Mouse (Mus musculus) frontal cortex, postnatal 10 days (tissue): ENCODE results near the gene Lrrc3b.

Source experiments
- DNase-seq, 2 experiments: peaks; one replicate each; pipeline ENCODE4 v3.0.0; 2022; ENCODE audit warnings: low spot score in 2 of 2, mixed read lengths in 1 of 2

Gene Lrrc3b

DNA sequence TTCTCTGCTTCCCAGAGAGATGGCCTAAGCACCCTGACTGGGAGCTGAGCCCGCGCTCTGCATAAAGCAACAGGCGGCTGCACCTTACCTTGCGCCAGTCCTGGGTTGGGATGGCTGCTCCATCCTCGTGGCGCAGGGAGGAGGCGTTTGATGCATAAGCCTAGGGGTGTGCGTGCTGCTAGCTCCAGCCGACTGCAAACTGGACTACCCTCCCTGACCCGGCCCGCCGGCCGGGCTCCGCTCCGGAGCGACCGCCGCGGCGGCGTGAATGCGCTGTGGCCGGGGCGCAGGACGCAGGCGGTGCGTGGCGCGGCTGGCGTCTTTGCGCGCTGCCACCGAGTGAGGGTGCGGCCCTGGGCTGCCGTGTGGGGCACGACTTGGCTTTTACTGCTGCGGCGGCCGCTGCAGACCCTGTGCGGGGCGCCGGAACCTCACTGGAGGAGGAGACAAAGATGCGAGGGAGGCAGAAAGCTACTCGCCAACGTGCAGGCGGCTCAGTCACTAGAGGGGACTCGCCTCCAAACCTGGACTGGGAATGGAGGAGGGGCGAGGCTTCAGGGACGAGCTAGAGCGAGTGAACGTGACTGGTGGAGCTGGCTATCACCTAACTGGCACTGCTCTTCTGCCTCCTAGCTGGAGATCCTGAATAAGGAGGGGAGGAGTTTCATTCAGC is at the start of gene Lrrc3b:
TSS of gene Lrrc3b (minus strand) at position 503 of the 673 bp plus-strand sequence.
- DNase-seq: peak; percentile 51 to 63

DNA sequence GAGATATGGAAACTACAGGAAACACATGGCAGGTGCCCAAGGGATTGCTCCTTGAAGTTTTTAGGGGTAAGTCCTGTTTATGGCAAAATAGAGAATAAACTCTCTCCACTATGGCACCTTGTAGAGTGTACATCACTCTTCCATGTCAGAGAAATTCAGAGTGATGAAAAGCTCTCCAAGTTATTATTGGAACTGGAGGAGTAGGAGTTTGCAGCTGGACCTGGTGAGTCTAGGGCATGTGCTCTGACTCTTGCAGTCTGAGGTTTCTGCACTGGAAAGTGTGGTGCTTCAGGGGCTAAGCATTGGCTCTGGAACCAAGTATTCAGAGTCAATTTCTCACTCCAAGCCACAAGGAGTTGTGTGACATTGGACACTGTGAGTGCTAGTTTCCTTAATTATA is 38.9 kb upstream of the Lrrc3b start:
- no peak for DNase-seq

DNA sequence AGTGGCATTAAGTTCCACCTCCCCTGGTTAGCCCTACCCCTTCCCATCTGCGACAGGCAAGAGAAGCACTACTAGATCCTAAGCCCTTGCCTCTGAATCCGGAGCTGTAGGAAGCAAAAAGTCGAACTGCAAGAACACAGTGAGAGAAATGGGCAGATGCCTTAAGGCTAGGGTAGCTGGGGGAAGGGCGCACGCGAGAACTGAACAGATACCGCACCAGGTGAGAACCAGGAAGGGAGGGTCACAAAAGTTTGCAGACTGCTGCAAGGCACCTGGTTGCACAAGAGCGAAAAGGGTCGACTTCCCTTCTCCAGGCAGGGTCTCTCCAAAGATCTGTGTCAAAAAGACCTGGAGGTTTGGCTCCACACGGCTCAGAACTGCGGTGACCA is 697 bp downstream of the Lrrc3b start:
- peak in 1 of 2 experiments; percentile 17 for DNase-seq

DNA sequence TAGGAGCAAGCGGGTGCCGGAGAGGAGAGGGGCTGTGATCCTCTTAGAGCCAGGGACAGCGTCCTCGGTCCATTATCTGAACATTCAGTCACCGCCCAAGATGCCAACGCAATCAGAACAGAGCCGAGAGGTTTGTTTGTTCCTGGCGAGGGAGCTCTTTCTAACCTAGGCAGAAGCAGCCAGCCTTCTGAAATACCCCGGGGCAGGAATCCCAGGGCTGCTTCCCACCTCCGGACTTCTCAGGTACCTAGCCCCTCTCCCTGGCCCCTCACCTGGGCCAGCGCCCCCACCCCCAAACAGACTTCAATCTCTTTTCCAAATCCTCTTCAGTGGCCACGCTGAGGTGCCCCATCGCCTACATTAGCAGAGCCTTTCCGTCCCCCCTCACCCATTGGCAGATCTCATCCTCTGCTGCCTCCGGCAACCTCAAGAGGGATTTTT is 1.3 kb downstream of the Lrrc3b start:
- DNase-seq: peak in 1 of 2 experiments; percentile 17

GRCm38 (mm10) chr14:15437046-15437445 is 1.7 kb downstream of the Lrrc3b start:
- DNase-seq: no peak

DNA sequence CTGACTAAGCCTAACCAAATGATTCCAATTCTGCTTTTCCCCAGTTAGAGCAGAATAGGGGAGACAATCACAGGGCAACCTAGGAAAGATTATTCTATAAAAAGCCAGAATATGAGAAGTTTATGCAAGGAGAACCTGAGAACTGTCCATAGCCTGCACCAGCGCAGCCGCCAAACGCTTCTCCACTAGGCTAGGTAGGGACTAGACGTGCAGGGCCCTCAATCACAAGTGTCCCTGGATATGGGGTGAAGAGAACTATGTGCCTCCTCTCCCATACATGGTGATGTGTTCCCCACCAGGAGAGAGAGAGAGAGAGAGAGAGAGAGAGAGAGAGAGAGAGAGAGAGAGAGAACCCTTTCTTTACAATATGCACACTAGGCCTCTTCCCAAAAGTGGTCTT is 2.2 kb downstream of the Lrrc3b start:
- DNase-seq: no peak

DNA sequence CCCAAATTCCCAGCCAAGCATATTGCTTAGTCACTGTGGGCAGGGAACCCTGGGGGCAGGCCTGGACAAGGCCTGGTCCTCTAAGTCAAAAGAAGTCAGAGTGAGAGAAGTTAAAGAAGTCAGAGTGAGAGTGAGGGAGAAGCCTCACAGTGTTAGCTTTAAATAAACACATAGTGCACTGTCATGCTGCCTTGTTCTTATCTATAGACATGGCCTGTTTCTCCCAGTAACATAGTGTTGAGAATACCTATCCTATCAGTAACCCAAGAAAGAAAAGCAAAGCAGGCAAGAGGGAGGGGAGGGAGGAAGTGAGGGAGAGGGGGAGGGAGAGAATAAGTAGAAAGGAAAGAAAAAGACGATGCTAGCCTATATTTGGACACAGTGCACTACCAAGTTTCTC is 6.4 kb downstream of the Lrrc3b start:
- DNase-seq: no peak

- no peak for DNase-seq
Observed at GRCm38 (mm10) chr14:15421624-15422023, 17.2 kb downstream of the Lrrc3b start.

- DNase-seq: peak; percentile 20 to 41
Observed at GRCm38 (mm10) chr14:15410686-15411534, 27.9 kb downstream of the Lrrc3b start.

DNA sequence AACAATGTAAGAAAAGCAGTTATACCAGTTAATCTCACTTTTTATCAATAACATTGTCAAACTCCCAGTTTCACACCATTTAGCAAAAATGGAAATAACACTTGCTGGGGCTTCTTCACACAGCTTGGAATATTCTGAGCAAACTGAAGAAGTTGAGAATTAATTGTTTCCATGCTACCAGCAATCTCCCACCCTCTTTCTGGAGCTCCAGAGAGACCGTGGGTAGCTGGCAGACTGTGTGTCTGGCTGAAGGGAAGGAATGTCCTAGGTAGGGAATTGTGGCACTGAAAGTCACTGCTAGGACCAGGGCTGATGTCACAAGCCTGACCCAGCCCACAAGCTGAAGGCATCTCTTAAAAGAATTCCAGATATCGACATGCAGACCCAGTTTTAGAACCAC is 53.3 kb downstream of the Lrrc3b start:
- no peak for DNase-seq

GRCm38 (mm10) chr14:15384972-15385371 is 53.8 kb downstream of the Lrrc3b start:
- no peak for DNase-seq

GRCm38 (mm10) chr14:15384532-15384931 is 54.3 kb downstream of the Lrrc3b start:
- no peak for DNase-seq

GRCm38 (mm10) chr14:15383133-15383532 is 55.7 kb downstream of the Lrrc3b start:
- no peak for DNase-seq

DNA sequence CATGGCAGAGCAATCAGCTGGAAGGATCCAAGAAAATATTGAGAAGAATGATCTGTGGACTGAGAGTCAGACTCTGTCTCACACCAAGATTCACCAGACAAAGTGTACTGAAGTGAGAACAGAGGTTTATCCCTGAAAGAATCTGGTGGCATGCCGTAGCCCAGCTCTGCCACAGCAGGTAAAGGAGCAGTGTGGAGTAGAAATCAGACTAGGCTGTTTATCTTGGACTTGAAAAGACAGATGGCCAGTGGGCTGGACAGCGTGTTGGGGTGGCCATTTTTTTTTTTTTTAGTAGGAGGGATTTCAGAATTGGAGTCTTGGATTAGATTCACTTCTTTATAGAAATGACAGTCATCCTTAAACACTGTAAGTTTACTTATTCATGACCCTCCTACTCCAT is 61.4 kb downstream of the Lrrc3b start:
- DNase-seq: no peak

DNA sequence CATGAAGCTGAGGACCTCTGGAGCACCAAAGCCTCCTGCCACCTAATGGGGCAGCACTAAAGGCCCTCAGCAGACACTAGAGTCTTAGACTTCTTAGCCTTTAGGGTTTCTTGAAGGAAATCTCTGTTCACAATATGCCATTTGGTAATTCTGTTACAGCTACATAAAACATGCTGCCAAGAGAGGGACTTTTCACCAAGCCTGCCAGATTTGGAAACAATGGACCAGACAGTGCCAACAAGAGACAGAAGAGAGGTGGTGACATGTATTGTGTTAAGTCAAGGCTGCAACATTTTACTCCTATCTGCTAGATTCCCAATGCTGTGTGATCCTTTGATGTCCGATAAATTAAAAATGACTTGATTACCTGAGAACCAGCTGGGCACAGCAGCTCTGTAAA is 62.0 kb downstream of the Lrrc3b start:
- no peak for DNase-seq

- DNase-seq: no peak
Observed at GRCm38 (mm10) chr14:15374271-15374670, 64.5 kb downstream of the Lrrc3b start.

DNA sequence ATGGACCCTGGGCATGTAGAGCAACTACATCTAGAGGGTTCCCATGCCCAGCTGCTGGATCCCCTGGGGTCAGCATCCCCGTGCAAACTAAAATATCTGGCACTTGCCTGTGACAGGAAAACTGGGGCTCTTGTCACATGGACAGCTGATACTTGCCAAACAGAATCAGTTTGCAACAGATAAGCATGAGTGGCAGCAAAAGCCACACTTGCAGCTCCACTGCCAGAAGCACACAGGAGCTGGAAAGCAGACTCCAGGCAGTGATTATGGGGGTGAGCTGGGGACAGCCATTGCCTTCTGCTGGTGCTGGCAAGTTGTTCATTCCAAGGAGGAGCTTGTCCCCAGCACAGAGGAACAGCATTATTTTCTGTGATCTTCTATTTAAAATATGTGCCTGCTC is 65.8 kb downstream of the Lrrc3b start:
- DNase-seq: peak; percentile 26 to 53

- DNase-seq: no peak
Observed at GRCm38 (mm10) chr14:15365045-15365444, 73.7 kb downstream of the Lrrc3b start.

GRCm38 (mm10) chr14:15359893-15360292 is 78.9 kb downstream of the Lrrc3b start:
- DNase-seq: no peak

- DNase-seq: no peak
Observed at GRCm38 (mm10) chr14:15359134-15359533, 79.7 kb downstream of the Lrrc3b start.

GRCm38 (mm10) chr14:15355512-15355911 is 83.3 kb downstream of the Lrrc3b start:
- DNase-seq: peak; percentile 27 to 60

DNA sequence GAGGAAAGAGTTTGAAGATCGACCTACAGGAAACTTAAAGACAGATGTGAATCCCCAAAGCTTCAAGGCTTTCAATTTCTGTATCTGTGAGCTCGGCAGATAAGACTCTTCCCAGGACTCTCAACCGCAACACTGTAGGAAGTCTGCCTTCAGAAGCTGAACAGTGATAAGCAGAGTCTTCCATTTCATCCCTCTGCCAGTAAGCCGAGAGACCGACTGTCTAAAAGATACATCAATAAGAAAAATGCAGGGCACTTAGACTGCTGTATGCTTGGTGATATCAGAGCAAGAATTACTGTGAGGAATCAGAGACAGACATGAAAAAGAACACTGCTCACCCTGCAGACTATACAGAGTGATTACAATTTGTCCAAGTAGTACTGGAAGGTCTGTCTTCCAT is 84.5 kb downstream of the Lrrc3b start:
- DNase-seq: no peak

DNA sequence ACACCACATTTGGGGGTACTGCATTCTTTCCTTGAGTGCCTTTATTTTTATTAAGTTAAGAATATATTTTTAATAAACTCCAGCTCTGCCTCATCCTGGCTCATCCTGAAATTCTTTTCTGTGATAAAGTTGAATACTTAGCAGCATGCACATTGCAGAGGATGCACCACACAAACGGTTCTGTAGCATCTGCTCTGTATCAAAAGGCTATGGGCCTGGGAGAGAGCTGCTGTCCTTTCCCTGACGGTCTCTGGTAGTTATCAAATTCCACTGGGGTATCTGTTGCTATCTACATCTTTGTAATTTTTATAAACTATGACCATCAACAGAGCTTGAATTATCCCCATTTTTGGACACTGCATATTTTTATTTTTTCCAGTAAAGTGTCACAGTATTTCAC is 105.7 kb downstream of the Lrrc3b start:
- DNase-seq: no peak
